Mouse (Mus musculus) cerebellum, adult 11 months (tissue): Measurements from ENCODE around the gene Rxrg.

Source experiments
- DNase-seq: peaks from one replicate; pipeline ENCODE4 v3.0.0; 2022

Gene Rxrg

DNA sequence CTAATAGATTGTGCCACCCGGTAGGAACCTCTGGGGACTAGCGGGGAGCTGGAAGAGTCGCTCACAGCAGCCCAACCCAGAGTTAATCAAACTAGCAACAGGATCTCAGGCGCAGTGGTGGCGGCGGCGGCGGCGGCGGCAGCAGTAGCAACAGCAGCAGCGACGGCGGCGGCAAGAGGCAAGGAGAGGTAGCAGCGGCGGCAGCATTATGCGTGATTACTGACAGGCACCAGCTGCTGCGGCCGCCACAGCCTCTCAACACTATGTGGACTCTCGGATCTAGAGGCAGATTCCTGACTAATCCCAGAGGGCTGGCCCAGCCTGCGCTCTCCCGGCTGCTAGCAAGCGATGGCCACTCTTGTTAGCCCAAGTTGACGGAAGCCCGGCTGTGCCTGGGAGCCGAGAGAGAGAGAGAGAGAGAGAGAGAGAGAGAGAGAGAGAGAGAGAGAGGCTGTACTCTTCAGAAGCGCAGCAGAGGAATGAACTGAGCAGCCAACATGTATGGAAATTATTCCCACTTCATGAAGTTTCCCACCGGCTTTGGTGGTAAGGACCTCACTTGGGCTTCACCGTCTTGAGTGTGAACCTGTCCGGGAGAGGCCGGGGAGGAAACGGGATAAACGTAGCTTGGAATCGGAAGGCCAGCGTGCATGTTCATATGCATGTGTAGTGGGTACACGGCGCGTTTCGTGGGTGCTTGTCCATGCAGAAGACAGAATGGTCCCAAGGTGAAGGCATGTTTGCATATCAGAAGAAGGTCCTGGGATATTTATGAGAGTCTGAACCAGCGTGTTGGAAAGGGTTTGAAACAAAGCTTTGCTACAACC lies at the start of gene Rxrg:
TSS of gene Rxrg (plus strand) at position 130 of the 827 bp plus-strand sequence.
- no peak for DNase-seq

DNA sequence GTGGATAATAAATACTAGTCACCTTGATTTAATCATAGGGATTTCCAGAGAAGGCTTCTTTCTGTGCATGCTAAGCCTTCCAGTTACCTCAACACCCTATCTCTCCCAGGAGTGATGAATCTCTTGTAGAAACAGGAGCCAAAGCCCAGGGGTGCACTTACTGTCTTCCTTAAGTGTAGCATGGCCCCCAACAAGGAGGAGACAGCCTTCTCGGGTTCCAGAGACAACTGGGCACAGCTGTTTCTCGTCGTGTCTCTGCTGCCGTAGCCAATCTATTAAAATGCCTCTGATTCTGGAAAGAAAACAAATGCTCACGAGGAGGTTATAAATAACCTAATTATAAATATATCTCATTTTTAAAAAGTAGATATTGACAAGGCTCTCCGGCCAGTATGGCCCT lies 48.9 kb upstream of the Rxrg start:
- no peak for DNase-seq

DNA sequence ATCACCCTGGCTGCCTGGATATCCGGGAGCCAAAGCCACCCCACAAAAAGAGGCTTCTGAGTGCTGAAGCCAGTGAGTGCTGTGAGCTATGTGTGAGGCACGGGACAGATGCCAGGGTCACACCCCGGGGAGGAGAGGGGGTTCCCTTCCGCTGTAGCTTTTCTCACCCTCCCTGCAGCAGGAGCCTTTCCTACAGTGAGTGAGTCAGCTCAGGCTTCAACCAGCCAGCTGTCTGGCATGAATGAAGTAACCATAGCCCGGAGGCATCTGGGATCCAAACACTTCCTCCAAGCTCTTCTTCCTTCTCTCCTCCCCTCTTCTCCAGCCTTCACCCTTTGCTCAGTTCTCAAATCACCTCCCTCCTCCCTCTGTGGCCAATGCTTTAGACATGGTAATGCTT lies 46.6 kb upstream of the Rxrg start:
- no peak for DNase-seq

DNA sequence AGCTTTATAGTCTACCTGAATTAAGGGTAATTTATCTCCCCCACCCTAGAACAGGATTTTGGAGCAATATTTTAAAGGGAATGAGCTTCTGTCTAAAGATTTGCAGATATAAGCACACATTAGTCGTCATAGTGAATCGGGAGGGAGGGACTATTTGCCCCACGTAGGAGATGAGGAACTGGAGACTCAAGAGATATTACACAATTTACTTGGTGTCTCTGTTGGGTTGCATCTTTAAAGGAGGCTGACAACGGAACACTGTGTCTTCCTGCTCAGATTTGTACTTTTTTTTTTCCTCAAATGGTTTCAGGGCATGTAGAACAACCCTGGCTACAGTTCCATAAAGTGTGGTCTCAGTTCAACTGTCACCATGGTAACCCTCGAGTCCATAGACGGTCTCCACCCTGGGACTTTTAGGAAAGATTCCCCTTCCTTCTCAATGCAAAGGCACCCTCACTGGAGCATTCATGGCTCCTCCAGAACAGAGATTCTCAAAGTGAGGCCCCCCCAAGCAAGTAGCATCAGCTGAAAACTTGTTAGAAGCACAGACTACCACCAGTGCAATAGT lies 44.1 kb upstream of the Rxrg start:
- DNase-seq = no peak

DNA sequence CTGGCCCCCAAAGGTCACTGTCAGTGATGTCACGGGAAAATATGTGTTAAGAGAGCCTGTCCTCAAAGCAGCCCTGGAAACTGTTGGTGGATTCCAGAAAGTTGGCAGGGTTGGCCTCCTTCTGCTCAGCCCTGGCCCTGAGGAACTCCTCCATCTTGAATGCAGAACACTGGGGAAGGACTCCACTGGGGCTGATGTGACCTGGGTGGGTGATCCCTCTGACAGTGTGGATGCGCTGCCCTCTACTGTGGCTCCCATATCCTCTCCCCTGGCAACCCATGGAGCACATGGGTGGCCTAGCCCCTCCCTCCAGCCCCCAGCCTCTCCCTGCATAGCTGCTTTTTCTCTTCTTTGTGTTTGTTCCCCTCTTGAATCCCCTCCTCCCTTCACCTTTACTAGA lies 31.6 kb upstream of the Rxrg start:
- DNase-seq = no peak

DNA sequence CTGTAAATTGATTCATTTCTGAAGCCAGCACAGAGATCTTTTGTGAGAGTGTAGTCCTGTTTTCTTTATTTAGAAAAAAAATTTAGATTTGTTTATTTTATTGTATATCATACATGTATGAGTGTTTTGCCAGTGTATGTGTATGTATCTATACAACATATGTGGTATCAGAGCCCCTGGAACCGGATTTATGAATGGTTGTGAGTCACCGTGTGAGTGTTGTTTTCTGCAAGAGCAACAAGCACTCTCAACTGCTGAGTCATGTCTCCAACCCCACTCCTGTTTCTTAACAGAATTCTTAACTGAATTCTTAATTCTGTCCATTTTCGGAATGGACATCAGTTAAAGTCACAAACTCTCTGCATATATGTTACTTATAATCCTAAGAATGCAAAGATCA lies 19.1 kb upstream of the Rxrg start:
- no peak for DNase-seq

DNA sequence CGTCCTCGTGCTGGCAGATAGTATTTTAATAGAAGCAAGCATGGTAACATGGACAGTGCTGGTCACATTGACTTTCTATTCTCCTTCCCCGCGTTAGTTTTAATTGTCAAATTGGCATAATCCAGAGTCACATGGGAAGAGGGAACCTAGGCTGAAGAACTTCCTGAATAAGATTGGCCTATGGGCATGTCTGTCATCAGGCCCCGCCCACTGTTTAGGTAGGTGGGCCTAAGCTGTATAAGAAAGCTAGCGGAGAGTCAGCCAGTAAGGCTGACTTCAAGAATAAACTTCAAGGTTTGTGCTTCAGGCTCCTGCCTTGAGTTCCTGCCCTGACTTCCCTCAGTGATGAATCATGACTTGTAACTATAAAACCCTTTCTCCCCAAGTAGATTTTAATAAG lies 15.0 kb upstream of the Rxrg start:
- DNase-seq = no peak

DNA sequence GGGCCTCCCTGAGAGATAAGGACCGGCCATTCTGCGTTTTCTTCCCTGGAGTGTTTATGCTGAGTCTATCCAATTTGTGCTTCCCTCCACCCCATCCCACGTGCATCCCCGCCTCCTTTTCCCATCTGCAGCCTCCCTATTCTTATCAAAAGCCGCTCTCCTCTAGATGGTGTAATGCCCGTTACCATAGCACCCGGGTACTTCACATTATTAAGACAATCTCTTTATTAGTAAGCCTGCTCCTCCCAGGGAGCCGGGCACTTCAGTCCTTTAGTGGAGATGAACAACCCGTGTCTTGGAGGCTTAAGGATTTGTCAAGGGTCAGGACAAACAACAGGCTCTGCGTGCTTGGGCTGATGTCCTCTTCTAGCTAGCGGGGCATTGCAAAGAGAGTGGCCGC lies 14.3 kb upstream of the Rxrg start:
- no peak for DNase-seq

DNA sequence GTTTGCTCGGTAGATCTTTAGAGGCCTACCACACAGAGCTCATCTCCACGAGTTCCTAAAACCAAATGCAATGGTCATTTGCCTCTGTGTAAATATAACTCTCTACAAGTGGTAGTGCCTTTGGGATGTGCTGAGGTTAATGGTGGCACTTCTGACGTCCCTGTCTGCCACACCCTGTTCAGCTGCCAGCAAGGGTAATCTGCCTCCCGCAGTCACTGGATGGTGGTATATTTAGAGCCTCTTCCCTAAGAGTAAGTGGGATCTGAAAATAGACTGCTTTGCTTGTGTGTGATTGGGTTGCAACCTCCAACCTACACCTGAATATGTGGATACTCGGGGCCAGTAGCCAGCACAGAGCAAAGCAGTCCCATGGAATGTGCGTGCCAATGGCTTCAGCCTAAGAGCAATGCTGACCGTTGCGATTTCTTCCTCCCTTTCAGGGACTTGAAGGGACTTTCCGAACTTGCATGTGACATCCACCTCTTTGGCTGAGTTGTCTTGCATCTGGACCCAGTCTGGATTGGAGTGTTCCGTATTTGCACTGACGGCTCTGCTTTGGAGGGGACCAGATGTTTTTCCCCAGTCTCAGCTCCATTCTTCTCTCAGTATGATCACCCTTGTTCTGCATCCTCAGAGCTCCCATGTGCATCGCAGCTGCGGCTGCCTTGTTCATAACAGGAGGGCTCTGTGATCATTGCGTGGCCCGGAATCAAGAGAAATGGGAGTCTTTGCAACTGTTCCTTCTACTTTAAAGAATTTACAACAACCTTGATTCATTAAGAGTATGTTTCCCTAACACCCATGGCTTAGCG lies 9.2 kb upstream of the Rxrg start:
- DNase-seq = no peak

DNA sequence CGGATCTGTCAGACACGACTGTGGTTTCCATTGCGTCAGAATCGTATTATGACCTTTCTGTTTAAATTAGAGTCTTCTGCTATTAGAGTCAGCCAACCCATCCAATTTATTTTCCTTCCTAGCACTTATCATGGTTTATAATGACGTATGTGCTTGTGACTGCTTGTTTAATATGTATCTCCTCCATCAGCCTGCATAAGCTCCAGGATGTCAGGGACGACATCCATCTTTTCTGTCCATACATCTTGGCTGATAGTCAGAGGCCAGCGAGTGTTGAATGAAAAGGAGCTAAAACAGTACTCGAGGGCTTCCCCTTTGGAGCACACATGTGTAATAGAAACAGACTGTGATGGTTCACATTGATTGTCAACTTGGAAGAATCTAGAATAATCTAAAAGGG lies 6.0 kb upstream of the Rxrg start:
- DNase-seq = no peak

DNA sequence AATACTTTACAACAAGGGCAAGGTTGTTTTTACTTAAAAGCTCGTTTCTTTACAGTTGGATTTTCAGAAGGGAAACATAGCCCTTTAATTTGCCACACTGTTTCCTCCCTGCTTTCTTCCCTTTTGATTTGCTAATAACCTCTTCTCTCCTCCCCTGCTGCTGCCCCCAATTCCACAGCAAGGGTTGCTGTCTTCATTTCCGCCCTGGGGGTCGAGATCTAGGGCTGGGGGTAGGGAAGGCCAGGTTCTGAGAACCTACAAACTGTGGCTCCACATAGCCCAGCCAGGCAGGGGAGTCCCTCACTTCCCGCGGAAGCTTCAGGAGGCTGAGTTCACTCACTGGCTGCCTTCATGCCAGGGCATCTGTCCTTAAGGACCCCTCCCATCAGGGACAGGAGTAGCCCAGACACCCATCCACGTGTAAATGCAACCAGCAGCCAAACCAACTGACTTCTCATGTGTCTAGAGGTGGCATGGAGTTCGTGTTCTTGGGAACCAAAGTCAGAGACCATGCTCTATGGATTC lies 1.1 kb downstream of the Rxrg start:
- DNase-seq = no peak

DNA sequence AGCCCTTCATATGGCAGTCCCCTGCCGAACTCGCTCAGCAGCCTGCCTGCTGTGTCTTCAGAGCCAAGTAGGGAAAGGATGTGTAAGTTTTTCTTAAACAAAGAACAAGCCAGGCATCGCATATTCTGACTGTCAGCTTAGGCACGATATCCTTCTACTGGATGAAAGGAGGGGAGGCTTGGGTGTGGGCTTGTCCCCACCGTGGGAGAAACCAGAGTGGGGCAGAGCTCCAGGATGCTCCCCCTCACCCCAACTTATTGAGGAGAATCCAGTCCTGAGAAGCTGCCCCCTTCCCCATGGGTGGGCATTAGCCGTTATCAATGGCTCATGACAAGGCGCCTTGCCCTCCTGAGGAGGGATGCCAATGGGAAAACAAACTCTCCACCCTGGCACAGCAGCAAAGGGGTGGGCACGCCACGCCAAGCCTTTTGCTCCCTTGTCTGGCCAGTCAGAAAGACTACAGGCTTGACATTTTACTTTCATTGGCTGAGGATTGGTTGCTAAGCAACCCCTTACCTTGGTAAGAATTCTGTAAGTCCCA lies 10.1 kb downstream of the Rxrg start:
- no peak for DNase-seq

DNA sequence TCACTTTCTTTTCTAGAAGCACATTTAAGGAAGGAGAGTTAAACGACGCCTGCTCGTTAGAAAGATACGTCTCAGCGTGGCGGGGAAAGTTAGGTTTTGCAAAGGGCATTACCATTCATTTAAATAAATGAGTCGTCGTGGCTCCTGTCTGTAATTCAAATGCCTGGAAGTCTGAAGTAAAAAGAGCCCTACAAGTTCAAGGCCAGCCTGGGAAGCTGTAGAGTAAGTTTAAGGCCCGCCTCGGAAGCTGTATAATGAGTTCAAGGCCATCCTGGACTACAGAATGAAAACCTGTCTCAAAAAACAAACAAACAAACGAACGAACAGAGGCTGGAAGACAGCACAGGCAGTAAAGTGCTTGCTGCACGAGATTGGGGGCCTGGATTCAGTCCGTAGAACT lies 18.9 kb downstream of the Rxrg start:
- no peak for DNase-seq

DNA sequence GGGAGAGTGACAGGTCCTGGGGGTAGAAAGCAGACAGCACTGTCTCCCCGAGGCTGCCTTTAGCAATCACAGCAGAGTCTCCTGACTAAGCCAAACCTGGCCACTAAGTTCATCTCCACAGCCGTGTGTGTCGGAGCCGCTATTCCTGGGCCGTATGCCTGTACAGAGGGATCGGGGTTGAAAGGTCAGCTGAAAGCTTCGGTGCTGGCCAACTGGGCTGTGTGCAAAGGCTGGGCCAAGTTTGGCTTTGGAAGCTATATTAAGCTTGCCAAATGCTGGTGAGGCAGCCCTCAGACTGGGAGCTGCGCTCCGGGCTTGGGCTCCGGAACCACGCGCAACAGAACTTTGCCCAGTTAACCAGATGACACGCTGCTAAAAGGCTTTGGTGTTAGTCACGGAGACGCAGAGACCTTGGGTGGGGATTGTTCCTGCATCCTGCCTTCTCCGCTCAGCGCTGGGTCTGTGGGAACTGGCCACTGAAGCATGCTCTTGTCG lies 19.9 kb downstream of the Rxrg start:
- DNase-seq = no peak

DNA sequence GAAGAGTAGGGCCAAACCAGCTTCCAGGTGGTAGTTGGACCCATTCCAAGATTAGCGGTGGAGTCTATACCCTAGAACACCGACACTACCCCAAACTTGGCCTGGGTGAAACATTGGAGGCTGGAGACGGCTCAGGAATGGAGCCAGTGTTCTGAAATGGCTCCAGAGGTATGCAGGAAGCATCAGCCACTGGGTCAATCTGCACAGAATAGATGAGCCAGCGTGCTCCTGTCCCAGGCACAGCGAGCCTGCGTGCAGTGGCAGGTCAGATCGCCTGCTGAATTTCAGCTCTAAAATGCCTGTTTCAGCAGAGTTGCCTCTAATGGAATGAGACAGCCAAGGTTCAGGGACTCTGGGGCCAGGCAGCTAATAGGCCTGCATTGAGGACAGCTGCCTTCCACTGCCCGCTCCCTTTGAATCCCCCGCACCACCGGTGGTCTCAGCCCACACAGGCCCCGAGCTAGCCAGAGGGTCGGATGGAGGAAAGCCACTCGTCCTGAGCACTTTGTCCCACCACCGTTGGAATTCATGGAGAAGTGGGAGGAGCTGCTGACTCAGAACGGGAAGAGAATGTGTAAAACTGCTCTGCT lies 22.1 kb downstream of the Rxrg start:
- no peak for DNase-seq

DNA sequence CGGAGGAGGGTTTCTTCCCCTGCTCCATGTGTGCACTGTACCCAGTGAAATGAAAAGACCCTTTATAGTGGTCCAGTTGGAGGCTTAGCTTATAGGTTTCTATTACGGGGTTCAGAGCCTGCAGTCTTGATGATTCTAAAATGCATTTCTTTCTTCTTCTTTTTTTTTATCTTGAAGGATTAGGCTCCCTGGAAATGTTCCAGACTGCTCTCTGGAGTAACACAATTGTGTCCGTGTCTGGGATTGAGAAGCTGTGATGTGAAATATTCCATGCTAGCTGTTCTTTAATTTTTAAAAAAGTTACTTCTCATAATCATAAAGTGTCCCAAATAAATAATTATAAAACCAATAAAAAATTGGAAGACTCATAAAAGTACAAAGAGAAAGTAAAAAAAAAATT lies 26.9 kb downstream of the Rxrg start:
- no peak for DNase-seq

DNA sequence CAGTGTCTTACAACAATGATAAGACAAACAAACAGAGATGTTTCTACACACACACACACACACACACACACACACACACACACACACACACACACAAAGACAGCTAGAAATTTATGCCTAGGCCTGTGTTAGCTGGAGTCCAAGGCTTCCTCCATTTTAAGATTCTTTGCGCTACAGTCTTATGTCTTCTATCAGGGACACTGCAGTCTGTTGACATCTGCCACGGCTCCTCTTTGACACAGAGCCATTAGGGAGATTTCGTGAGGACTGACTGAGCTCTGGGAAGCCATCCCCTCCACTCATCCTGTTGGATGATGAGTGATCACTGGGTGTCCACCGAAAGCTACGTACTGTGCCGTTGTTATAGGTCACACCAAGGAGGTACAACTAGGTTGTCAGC lies 33.6 kb downstream of the Rxrg start:
- no peak for DNase-seq

DNA sequence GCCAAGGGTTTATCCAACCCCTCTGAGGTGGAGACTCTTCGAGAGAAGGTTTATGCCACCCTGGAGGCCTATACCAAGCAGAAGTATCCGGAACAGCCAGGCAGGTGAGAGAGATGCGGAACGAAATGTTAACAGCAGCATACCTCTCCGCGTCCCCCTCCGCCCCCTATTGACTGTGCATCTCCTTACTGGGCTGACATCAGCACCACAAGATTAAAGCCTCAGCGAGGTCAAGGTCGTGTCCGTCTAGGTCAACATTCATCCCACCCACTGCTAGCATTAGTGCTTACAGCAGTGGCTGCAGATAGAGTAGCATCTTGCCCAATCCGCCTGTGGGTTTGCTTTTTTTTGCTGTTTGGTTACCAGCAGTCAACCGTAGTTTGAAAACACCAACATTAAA lies 37.5 kb downstream of the Rxrg start:
- DNase-seq = no peak

DNA sequence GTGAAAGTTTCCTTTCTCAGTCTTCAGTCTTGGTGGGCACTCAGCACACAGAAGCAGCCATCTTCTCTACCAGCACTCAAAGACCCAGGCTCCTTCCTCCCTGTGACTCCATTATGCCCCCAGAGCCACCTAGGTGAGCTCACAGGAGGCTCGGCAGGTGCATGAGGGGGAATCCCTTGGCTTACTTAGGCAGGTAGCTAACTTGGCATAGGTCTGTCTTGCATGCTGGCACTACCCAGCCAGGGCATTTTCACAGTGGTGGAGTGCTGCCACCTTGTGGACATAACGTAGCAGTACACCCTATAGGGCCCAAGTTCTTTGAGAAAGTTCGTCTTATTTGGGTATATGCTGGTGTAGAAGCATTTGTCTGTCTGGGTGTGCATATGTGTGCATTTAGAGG lies 38.8 kb downstream of the Rxrg start:
- DNase-seq = peak; percentile 38

DNA sequence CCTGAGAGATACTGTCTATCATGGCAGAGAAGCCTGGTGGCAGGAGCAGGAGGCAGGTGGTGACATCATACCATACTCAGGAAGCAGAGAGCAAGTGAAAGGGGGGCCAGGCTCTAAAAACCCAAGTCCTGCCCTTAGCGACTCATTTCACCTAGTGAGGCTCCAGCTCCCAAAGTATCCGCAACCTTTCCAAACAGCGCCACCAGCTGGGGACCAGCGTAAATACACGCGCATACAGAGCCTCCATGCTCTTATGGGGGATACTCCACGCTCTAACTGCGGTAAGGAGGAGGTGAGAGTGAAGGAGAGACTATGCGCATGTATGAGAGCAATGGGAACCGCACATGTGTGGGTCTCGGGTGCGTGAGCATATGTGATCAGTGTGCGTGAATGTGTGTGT lies 39.9 kb downstream of the Rxrg start:
- no peak for DNase-seq

DNA sequence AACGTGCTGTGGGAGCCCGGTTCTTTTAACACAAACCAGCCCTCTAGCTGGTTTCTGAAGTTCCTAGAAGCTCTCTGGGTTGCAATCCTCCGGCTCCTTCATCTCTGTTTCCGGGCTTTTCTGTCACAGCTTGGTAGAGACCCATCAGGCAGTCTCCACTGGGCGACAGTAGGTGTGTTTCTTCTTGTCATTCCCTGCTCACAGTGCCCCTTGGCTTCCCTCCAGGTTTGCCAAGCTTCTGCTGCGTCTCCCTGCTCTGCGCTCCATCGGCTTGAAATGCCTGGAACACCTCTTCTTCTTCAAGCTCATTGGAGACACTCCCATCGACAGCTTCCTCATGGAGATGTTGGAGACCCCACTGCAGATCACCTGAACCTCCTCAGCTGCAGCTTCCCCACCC lies 40.7 kb downstream of the Rxrg start:
- no peak for DNase-seq

DNA sequence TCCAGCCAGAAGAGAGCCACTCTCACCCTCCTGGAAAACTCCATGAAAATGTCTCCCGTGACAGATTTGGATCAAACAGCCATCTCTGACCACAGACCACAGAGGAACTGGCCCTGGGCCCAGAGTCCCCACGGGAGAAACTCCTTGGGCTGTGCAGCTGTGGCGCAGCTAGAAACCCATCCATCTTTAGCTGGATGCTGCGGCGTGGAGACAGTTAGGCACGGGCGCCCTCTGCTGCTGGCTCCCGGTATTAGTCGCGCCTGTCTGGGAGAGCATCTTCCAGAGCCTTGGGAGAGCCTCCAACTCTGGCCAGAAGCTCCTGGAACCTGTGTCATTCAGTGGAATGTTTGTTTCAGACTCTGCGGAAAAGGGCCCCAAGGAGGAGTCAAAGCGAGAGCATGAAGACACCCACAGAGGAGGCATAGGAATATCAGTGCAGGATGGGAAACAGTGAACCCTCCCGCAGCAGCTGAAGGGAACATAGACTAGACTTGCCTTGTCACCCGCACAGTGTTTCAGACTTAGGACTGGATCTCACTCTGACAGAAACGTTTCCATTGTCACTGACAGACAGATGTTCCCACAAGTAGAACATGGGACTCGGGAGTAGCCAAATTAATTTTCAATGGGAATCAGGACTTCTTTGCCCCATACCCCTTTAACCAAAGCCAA lies 46.8 kb downstream of the Rxrg start:
- DNase-seq = peak; percentile 59
